ENCODE assay signal across 18 mouse cellular contexts in genomic region chr4:98743906-98744210, GRCm38 (mm10). TPM values are rescaled to one million over a fixed set of nuclear protein-coding genes. Genes with fewer than 3 reads are reported as not detected.
A peak's percentile ranks its signal among the peaks of the same experiment; 100 is the strongest.
DNase-seq lines count a peak whose midpoint lies in the region; ATAC-seq lines count a peak whose summit lies in the region.
"Had no signal": no experiment of that assay in that cellular context is flagged by ENCODE, and none has a peak within 500 bp of the region (broad histone marks: within the 10 kb centered on the region; RNA-seq: fewer than 3 reads in every experiment).

No protein-coding gene starts in this region.

- no peaks in the 10 kb centered on the region for H3K36me3 ChIP-seq in forebrain, embryonic 10.5 days (replicated peaks)
- H3K36me3 ChIP-seq in forebrain, embryonic 11.5 days (ENCODE audit: control insufficient read depth, insufficient read depth, low read length) = no peaks in the 10 kb centered on the region
- H3K36me3 ChIP-seq in embryonic facial prominence, embryonic 15.5 days = no peaks in the 10 kb centered on the region
- H3K36me3 ChIP-seq: heart, embryonic 15.5 days had no signal

- peak overlapping the region; percentile 59; the same call in 1 of the 2 replicates for H3K27ac ChIP-seq in forebrain, embryonic 10.5 days
- H3K27ac ChIP-seq in forebrain, embryonic 11.5 days (ENCODE audit: low read depth, low read length) = no peak overlapping the region
- 0 out of 2 replicates have a peak overlapping the region, but pooled peaks have one; percentile 22 for H3K27ac ChIP-seq in embryonic facial prominence, embryonic 15.5 days (replicated peaks)
- H3K27ac ChIP-seq: heart, embryonic 15.5 days had no signal

- peaks cover 9% of the 10 kb centered on the region for H3K4me1 ChIP-seq in forebrain, embryonic 10.5 days
- H3K4me1 ChIP-seq in forebrain, embryonic 11.5 days (replicated peaks; ENCODE audit: control insufficient read depth, insufficient read depth, low read length) = no peaks in the 10 kb centered on the region
- H3K4me1 ChIP-seq in embryonic facial prominence, embryonic 15.5 days = no peaks in the 10 kb centered on the region; the same call in 1 of the 2 replicates

- H3K9ac ChIP-seq in forebrain, embryonic 11.5 days (ENCODE audit: low read length) = no peak overlapping the region
- H3K9ac ChIP-seq in embryonic facial prominence, embryonic 15.5 days = no peak overlapping the region
- H3K9ac ChIP-seq: heart, embryonic 15.5 days had no signal

- H3K4me2 ChIP-seq in forebrain, embryonic 11.5 days (ENCODE audit: low read depth, low read length, severe bottlenecking) = no peak overlapping the region
- H3K4me2 ChIP-seq in embryonic facial prominence, embryonic 15.5 days (replicated peaks) = no peak overlapping the region
- H3K4me2 ChIP-seq: heart, embryonic 15.5 days had no signal

- 26% methylated on average over 7 of the region's 7 CpGs for WGBS in forebrain, embryonic 10.5 days
- 38% methylated on average over 7 of the region's 7 CpGs for WGBS in forebrain, embryonic 11.5 days
- 12% methylated on average over 7 of the region's 7 CpGs for WGBS in embryonic facial prominence, embryonic 15.5 days

- DNase-seq in forebrain, embryonic 10.5 days (ENCODE audit: extremely low spot score, low spot score) = peak; percentile 30
- no peak for DNase-seq in forebrain, embryonic 11.5 days (ENCODE audit: low spot score)
- peak; percentile 25 for DNase-seq in kidney, postnatal 14 days
- DNase-seq in kidney, adult 9 months = no peak
- peak; percentile 52 for DNase-seq in Muller cell, postnatal 12 days (ENCODE audit: inconsistent ontology term)
- no peak for DNase-seq in left cerebral cortex, adult 18-20 months (ENCODE audit: low spot score in 2 of 2)
- DNase-seq in cerebellum, adult 9-10 months = no peak
- DNase-seq: adrenal gland, adult 2 months; cerebellum, adult 11 months; spleen, adult 18-20 months had no signal

- ATAC-seq in forebrain, embryonic 11.5 days (replicated peaks; ENCODE audit: low FRiP score) = no peak
- no peak for ATAC-seq in embryonic facial prominence, embryonic 15.5 days (ENCODE audit: insufficient number of reproducible peaks, low FRiP score, low TSS enrichment, low read depth)

- H3K4me3 ChIP-seq in forebrain, embryonic 10.5 days = no peak overlapping the region
- no peak overlapping the region for H3K4me3 ChIP-seq in forebrain, embryonic 11.5 days (ENCODE audit: low read depth, low read length)
- no peak overlapping the region for H3K4me3 ChIP-seq in embryonic facial prominence, embryonic 15.5 days (replicated peaks)
- H3K4me3 ChIP-seq: heart, embryonic 15.5 days had no signal

- H3K9me3 ChIP-seq in forebrain, embryonic 10.5 days = no peaks in the 10 kb centered on the region
- H3K9me3 ChIP-seq in forebrain, embryonic 11.5 days (ENCODE audit: control insufficient read depth, low read length) = no peaks in the 10 kb centered on the region
- H3K9me3 ChIP-seq in embryonic facial prominence, embryonic 15.5 days (replicated peaks) = no peaks in the 10 kb centered on the region
- H3K9me3 ChIP-seq: heart, embryonic 15.5 days had no signal

- H3K27me3 ChIP-seq in forebrain, embryonic 10.5 days (ENCODE audit: poor library complexity, severe bottlenecking) = no peaks in the 10 kb centered on the region
- no peaks in the 10 kb centered on the region for H3K27me3 ChIP-seq in forebrain, embryonic 11.5 days (ENCODE audit: control insufficient read depth, insufficient read depth, low read length)
- H3K27me3 ChIP-seq in embryonic facial prominence, embryonic 15.5 days = no peaks in the 10 kb centered on the region
- H3K27me3 ChIP-seq: heart, embryonic 15.5 days had no signal

RNA-seq across cellular contexts. Expression of gene L1td1, which starts 17.3 kb away (rescaled TPM):
- 0.16 and 0.33 TPM in 2 replicates for polyA plus RNA-seq in forebrain, embryonic 10.5 days (2016; fragmentation: Nextera tagmentation; extraction: Ambion mirVana)
- 0.19 TPM in 1 of 2 replicates, not detected in the other for polyA plus RNA-seq in forebrain, embryonic 11.5 days (2014; fragmentation: Nextera tagmentation; extraction: Ambion mirVana)
- polyA plus RNA-seq in embryonic facial prominence, embryonic 15.5 days (2015; fragmentation: Nextera tagmentation; extraction: Ambion mirVana) = 0.07 TPM in 1 of 2 replicates, not detected in the other
- under 1 TPM in 1 of 2 experiments, not detected in 1; 0.14 TPM for total RNA-seq in left cerebral cortex, adult 18-20 months (2021)
- total RNA-seq: adrenal gland, adult 2 months; gastrocnemius, adult 8-10 months; layer of hippocampus, adult 18-20 months; left cerebral cortex, postnatal 36 days; MEL; midbrain, postnatal 0 days had no signal
- polyA plus RNA-seq: adrenal gland, adult 2 months; heart, embryonic 15.5 days; liver, embryonic 16.5 days; midbrain, postnatal 0 days had no signal

Comparison
In these comparisons a context has a peak if more than half of its experiments do, and no peak if none do; other contexts are left out.
1. DNase-seq: peak in forebrain, embryonic 10.5 days (single experiment), kidney, postnatal 14 days (single experiment) and Muller cell, postnatal 12 days (single experiment); none in forebrain, embryonic 11.5 days (single experiment), kidney, adult 9 months (single experiment), left cerebral cortex, adult 18-20 months (0 of 2) and cerebellum, adult 9-10 months (single experiment).